Mouse (Mus musculus) stomach, postnatal 0 days (tissue): ENCODE data around the gene Srsf4. TPM values are rescaled to one million over a fixed set of nuclear protein-coding genes. Genes with fewer than 3 reads are reported as not detected.

Experiments used
- ATAC-seq: fragments of 200-750 bp; cut with Nextera tagmentation; 2 replicates; pipeline ENCODE4 v1.8.0; 2017; ENCODE audit not compliant: low FRiP score, low TSS enrichment
- DNase-seq: peaks from one replicate; pipeline ENCODE4 v3.0.0-alpha.2; 2016; ENCODE audit warnings: low spot score
- H3K27ac ChIP-seq: fragments of 300-500 bp; sonication (generic); replicated peaks from 2 replicates; pipeline ENCODE4 v1.5.1; 2014; ENCODE audit warnings: mild to moderate bottlenecking, control low read depth
- H3K27me3 ChIP-seq: fragments of 300-500 bp; sonication (generic); 2 replicates; pipeline ENCODE4 v1.6.1; 2014; ENCODE audit warnings: low read length; ENCODE audit not compliant: control insufficient read depth, insufficient read depth
- H3K36me3 ChIP-seq: fragments of 300-500 bp; sonication (generic); 2 replicates; pipeline ENCODE4 v1.6.1; 2014; ENCODE audit warnings: low read length, mixed read lengths; ENCODE audit not compliant: control insufficient read depth, insufficient read depth
- H3K4me1 ChIP-seq: fragments of 300-500 bp; sonication (generic); replicated peaks from 2 replicates; pipeline ENCODE4 v1.6.1; 2014; ENCODE audit warnings: antibody characterized with exemption; ENCODE audit not compliant: control insufficient read depth, insufficient read depth
- H3K4me2 ChIP-seq: fragments of 300-500 bp; sonication (generic); replicated peaks from 2 replicates; pipeline ENCODE4 v1.6.1; 2014; ENCODE audit warnings: low read depth, mild to moderate bottlenecking, control low read depth, moderate library complexity
- H3K4me3 ChIP-seq: fragments of 300-500 bp; sonication (generic); 2 replicates; pipeline ENCODE4 v1.5.1; 2014; ENCODE audit warnings: low read depth, low read length, control low read depth
- H3K9ac ChIP-seq: fragments of 300-500 bp; sonication (generic); 2 replicates; pipeline ENCODE4 v1.6.1; 2014; ENCODE audit warnings: mild to moderate bottlenecking, low read length, control low read depth, mixed read lengths
- H3K9me3 ChIP-seq: fragments of 300-500 bp; sonication (generic); 2 replicates; pipeline ENCODE4 v1.6.1; 2016; ENCODE audit warnings: low read length; ENCODE audit not compliant: control insufficient read depth
- CTCF ChIP-seq: IDR thresholded peaks from 2 replicates; pipeline ENCODE4 v1.5.1; 2016; ENCODE audit warnings: antibody characterized with exemption, low read depth, mild to moderate bottlenecking, moderate library complexity
- EP300 ChIP-seq: optimal IDR thresholded peaks from 2 replicates; pipeline ENCODE3; 2016; ENCODE audit warnings: antibody characterized with exemption
- WGBS: fragments of 180-500 bp; shearing (Covaris S2); extraction: QIAGEN DNeasy Blood & Tissue Kit; methylation state at CpG from one replicate; pipeline ENCODE4 v1.1.7; 2014; 5-methylcytosine and 5-hydroxymethylcytosine counted together
- polyA plus RNA-seq: library from polyadenylated mRNA; unstranded; fragments of >200 nt; fragmentation: Nextera tagmentation; extraction: Ambion mirVana; gene quantifications from 2 replicates; pipeline ENCODE4 v1.2.1, GENCODE M21; 2015

The Srsf4 gene
- polyA plus RNA-seq, 1 experiment from 2014 or later = 38.3 TPM

DNA sequence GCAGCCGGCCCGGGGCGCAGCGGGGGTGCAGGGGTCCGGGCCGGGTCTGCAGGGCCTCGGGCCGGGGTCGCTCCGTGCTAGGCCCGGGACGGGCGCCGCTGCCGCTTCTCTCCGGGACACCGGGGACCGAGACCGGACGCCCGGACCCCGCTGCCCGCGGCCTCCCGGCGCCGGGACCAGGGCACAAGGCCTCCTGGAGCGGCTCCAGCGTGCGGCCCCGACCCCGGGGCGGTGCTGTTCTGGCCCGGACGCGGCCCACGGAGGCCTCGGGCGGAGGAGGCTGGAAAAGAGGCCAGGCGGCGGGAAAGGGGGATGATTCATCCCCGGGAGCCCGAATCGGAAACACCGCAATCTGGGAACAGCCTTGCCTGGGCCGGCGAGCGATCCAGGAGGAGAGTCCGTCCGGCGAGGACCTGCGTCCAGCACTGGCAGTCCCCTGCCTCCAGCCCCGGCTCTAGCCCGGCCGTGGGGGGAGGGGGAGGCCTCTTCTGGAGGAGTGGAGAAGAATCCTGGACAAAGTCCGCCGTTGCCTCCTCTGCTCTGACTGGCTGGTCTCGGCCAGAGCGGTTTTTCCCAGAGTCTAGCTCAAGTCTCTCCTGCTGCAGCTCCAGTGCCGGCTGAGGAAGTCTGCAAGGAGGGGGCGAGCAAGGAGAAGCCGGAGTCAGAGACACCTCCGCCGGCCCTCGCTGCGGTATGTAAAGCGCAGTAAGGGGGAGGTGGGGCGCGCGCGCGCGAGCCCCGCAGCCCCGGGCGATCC, 47.4 kb downstream of the Srsf4 start:
- peak; percentile 28; the same call in 1 of the 2 replicates for ATAC-seq
- TF ChIP-seq CTCF (no peak), EP300 (no peak)
- 0 out of 2 replicates have a peak, but pooled peaks cover 4% of the 10 kb centered on the region for H3K36me3 ChIP-seq
- H3K27me3 ChIP-seq = peaks cover 4% of the 10 kb centered on the region; the same call in 1 of the 2 replicates
- 0 out of 2 replicates have a peak, but pooled peaks cover 5% of the 10 kb centered on the region for H3K4me1 ChIP-seq
- peak overlapping the region; percentile 63 for H3K4me3 ChIP-seq
- DNase-seq = peak; percentile 71
- H3K4me2 ChIP-seq = peak overlapping the region; percentile 76
- under 1% methylated on average over 60 of the region's 76 CpGs for whole genome bisulfite sequencing
- no peaks in the 10 kb centered on the region for H3K9me3 ChIP-seq
- peak overlapping the region; percentile 70 for H3K9ac ChIP-seq
- H3K27ac ChIP-seq = peak overlapping the region; percentile 89

DNA sequence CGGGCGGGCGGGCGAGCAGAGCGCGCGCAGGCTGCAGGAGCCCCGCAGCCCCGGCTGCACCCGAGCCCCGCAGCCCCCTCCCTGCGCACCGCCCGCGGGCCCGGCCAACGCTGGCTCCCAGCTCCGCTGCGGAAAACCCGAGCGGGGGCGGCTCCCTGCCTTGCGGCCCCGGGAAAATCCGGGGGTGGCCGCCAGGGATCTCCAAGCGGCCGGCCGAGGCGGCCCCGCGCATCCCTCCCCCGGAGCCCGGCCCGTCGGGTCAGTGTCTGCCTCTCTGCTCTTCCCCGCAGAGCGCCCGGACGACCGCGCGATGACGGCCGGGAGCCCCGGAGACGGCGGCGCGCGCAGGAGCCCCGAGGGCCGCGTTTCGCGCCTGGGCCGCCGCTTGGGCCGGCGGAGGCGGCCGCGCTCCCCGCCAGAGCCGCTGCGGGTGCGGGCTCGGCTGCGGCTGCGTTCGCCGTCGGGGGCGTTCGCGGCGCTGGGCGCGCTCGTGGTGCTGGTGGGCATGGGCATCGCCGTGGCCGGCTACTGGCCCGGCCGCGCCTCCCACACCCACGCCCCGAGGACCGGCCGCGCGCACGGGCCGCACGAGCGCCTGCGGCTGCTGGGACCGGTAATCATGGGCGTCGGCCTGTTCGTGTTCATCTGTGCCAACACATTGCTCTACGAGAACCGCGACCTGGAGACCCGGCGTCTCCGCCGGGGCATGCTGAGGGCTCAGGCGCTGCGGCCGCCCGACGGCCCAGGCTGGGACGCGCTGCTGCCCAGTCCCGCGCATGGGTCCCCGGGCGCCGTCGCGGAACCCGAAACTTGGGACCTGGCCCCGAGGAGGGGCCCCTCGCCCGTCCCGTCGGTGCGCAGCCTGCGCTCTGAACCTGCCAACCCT, 48.3 kb downstream of the Srsf4 start, which contains the start of gene Tmem200b:
Gene Tmem200b, plus strand, starts transcription at position 311 of the 886 bp plus-strand sequence.
- Histone ChIP-seq H3K36me3 (0 out of 2 replicates have a peak, but pooled peaks cover 4% of the 10 kb centered on the region), H3K4me2 (peak within 1 kb of the TSS; percentile 76), H3K27me3 (peaks cover 3% of the 10 kb centered on the region; the same call in 1 of the 2 replicates), H3K4me3 (peak within 1 kb of the TSS; percentile 63), H3K27ac (peak within 1 kb of the TSS; percentile 89), H3K9me3 (no peaks in the 10 kb centered on the region), H3K4me1 (0 out of 2 replicates have a peak, but pooled peaks cover 5% of the 10 kb centered on the region), H3K9ac (peak within 1 kb of the TSS; percentile 70)
- TF ChIP-seq EP300 (no peak), CTCF (no peak)
- 3% methylated on average over 58 of the region's 130 CpGs for WGBS
- no peak for DNase-seq
- 0 out of 2 replicates have a peak, but pooled peaks have one; percentile 5 for ATAC-seq

DNA sequence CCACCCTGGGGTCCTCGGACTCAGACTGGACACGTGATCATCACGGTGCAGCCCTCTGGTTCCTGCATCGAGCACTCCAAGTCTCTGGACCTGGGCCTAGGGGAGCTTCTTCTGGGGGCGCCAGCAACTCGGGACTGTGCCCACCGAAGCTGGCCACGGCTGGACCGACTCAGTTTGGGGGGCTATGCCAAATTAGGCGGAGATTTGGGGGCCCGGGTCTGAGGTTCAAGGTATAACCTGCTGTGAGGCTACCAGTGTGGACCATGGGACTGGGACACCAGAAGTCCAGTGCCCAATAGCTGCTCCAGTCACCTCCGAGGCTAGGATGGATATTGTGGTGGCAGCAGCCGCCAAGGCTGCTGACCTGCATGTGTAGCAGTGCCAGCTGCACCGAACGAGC, 49.0 kb downstream of the Srsf4 start:
- TF ChIP-seq CTCF = no peak
- no peak for TF ChIP-seq EP300
- Histone ChIP-seq H3K4me2 (peak overlapping the region; percentile 76), H3K36me3 (peaks cover 4% of the 10 kb centered on the region; the same call in 1 of the 2 replicates), H3K27ac (no peak overlapping the region), H3K27me3 (peaks cover 3% of the 10 kb centered on the region; the same call in 1 of the 2 replicates), H3K4me1 (0 out of 2 replicates have a peak, but pooled peaks cover 5% of the 10 kb centered on the region), H3K9me3 (no peaks in the 10 kb centered on the region), H3K4me3 (peak overlapping the region; percentile 63), H3K9ac (peak overlapping the region; percentile 70; the same call in 1 of the 2 replicates)
- DNase-seq (no peak), ATAC-seq (no peak)
- WGBS = 61% methylated on average over 15 of the region's 15 CpGs

DNA sequence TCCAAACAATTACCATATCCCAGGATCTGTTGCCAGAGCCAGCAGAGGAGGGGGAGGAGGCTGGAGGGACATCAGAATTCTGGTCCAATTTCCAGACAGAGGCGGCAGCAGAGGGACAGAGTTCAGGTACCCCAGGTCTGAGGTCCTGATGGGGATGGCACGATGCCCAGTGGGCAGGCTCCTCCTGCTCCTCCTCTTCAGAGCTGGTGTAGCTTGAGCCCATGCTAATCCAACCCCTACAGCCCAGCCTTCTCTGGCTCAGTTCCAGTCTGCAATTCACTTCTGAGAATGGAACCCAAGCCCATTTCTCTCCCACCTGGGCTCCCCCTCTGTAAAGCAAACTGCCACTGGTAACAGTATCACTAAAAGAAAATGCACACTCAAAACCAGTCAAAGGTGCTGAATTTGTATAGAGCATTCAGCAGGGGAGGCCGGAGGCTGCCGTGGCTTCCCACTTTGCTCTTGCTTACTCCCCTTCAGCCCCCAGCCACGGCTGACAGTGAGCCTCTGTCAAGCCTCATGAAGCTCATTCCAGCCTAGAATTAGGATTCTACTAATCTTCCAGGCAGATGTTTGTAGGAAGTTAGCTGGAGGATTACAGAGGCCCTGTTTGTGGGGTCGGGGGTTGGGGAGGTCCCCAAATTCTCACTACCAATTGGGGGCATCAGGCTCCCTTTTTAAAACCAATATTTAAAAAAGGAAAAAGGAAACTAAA, 50.8 kb downstream of the Srsf4 start:
- no peak overlapping the region; the same call in 1 of the 2 replicates for H3K27ac ChIP-seq
- no peak for ATAC-seq
- 0 out of 2 replicates have a peak, but pooled peaks cover 5% of the 10 kb centered on the region for H3K4me1 ChIP-seq
- H3K4me3 ChIP-seq = no peak overlapping the region
- peaks cover 3% of the 10 kb centered on the region; the same call in 1 of the 2 replicates for H3K27me3 ChIP-seq
- H3K4me2 ChIP-seq = no peak overlapping the region
- H3K9me3 ChIP-seq = no peaks in the 10 kb centered on the region
- no peak overlapping the region for H3K9ac ChIP-seq
- peaks cover 4% of the 10 kb centered on the region; the same call in 1 of the 2 replicates for H3K36me3 ChIP-seq
- TF ChIP-seq EP300 = no peak
- TF ChIP-seq CTCF = no peak
- no peak for DNase-seq
- WGBS = 50% methylated on average over 6 of the region's 6 CpGs

DNA sequence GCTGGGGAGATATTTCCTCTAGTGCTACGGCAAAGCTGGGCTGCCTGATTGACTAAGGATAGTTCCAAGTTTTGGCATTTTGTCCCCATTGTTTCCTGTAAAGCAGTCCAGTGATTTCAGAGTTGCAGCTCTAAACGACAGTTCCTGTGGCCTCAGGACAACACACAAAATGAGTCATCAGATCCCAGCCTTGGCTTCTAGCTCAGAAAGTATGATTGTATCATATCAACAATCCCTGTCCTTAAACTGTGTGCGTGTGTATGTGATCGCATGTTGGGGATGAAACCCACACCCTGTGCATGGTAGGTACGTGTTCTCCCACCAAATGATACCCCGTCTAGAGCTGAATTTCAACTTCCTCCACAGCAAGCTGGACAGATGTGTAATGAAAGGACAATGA, 55.7 kb downstream of the Srsf4 start:
- no peak overlapping the region for H3K4me2 ChIP-seq
- H3K27me3 ChIP-seq = no peaks in the 10 kb centered on the region
- no peak overlapping the region for H3K9ac ChIP-seq
- 81% methylated on average over 6 of the region's 6 CpGs for WGBS
- H3K9me3 ChIP-seq = no peaks in the 10 kb centered on the region
- no peaks in the 10 kb centered on the region for H3K4me1 ChIP-seq
- H3K4me3 ChIP-seq = no peak overlapping the region
- no peak for TF ChIP-seq CTCF
- TF ChIP-seq EP300 = no peak
- ATAC-seq (no peak), DNase-seq (no peak)
- H3K36me3 ChIP-seq = peaks cover 4% of the 10 kb centered on the region; the same call in 1 of the 2 replicates
- no peak overlapping the region for H3K27ac ChIP-seq
